25 mouse cellular contexts compared by ENCODE assay signal in the genomic region with DNA sequence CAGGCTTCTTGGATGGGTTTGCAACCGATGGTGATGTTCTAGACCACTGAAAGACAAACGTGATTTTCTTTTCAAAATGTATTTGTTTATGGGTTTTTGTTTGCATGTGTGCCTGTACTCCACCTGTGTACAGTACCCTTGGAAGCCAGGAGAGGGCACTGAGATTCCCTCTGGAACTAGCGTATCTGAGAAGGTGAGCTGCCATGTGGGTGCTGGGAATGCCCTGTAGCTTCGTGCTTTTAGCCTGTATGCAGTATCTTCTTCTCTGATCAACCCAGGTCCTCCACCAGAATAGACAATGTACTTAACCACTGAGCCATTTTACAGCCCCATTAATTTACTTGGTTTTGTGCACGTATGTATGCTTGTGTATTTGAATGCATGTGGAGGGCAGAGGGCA. TPM values are rescaled to one million over a fixed set of nuclear protein-coding genes. Genes with fewer than 3 reads are reported as not detected.
DNase-seq lines count a peak whose midpoint lies in the region; ATAC-seq and TF ChIP-seq lines count a peak whose summit lies in the region.
"Had no signal": no experiment of that assay in that cellular context is flagged by ENCODE, and none has a peak within 500 bp of the region (broad histone marks: within the 10 kb centered on the region; RNA-seq: fewer than 3 reads in every experiment).

No protein-coding gene starts in this region.

- no peak for ATAC-seq in intestine, postnatal 0 days
- ATAC-seq in intestine, embryonic 16.5 days = no peak
- ATAC-seq in lung, embryonic 14.5 days (ENCODE audit: insufficient read depth) = no peak
- ATAC-seq: forebrain, embryonic 16.5 days; hindbrain, embryonic 16.5 days had no signal

- 0 out of 2 replicates have a peak, but pooled peaks cover 12% of the 10 kb centered on the region for H3K9me3 ChIP-seq in intestine, postnatal 0 days (ENCODE audit: control insufficient read depth)
- peaks cover 8% of the 10 kb centered on the region; the same call in 1 of the 2 replicates for H3K9me3 ChIP-seq in intestine, embryonic 16.5 days (ENCODE audit: control insufficient read depth, low read length)
- peaks cover 8% of the 10 kb centered on the region; the same call in 1 of the 2 replicates for H3K9me3 ChIP-seq in lung, embryonic 14.5 days (ENCODE audit: low read depth, low read length)
- H3K9me3 ChIP-seq in limb, embryonic 10.5 days (replicated peaks) = peaks cover 5% of the 10 kb centered on the region; the same call in 1 of the 2 replicates

- no peaks in the 10 kb centered on the region for H3K27me3 ChIP-seq in intestine, postnatal 0 days (replicated peaks; ENCODE audit: control insufficient read depth, insufficient read depth, low read length)
- no peaks in the 10 kb centered on the region for H3K27me3 ChIP-seq in intestine, embryonic 16.5 days (replicated peaks; ENCODE audit: control insufficient read depth, insufficient read depth, low read length)
- H3K27me3 ChIP-seq in lung, embryonic 14.5 days (ENCODE audit: insufficient read depth, low read length) = no peaks in the 10 kb centered on the region
- H3K27me3 ChIP-seq in limb, embryonic 10.5 days (ENCODE audit: low read depth, poor library complexity, severe bottlenecking) = no peaks in the 10 kb centered on the region
- H3K27me3 ChIP-seq: embryonic facial prominence, embryonic 12.5 days; limb, embryonic 12.5 days had no signal

- DNase-seq in lung, embryonic 14.5 days = no peak
- DNase-seq in lung, postnatal 14 days = no peak
- DNase-seq in ES-CJ7 (ENCODE audit: low read depth, low spot score) = peak; percentile 54
- no peak for DNase-seq in limb, embryonic 10.5 days (ENCODE audit: low spot score)
- DNase-seq in frontal cortex, postnatal 14 days (ENCODE audit: low spot score in 2 of 2) = no peak
- no peak for DNase-seq in embryo, embryonic 11 days
- DNase-seq: adrenal gland, postnatal 36 days; cerebellum, adult 9-10 months; heart, adult 11 months; heart, postnatal 4 days; kidney, adult 9 months; layer of hippocampus, adult 9-11 months; midbrain, embryonic 14.5 days; right cerebral cortex, postnatal 25 days; thymus, adult 18-20 months; thymus, postnatal 4 days had no signal

- H3K9ac ChIP-seq in intestine, postnatal 0 days (ENCODE audit: low read depth, low read length) = no peak overlapping the region
- no peak overlapping the region for H3K9ac ChIP-seq in intestine, embryonic 16.5 days (ENCODE audit: low read depth, low read length)
- no peak overlapping the region for H3K9ac ChIP-seq in lung, embryonic 14.5 days
- H3K9ac ChIP-seq: embryonic facial prominence, embryonic 12.5 days; limb, embryonic 12.5 days; liver, embryonic 14.5 days had no signal

- H3K27ac ChIP-seq in intestine, postnatal 0 days (ENCODE audit: low read depth, low read length) = no peak overlapping the region
- no peak overlapping the region for H3K27ac ChIP-seq in intestine, embryonic 16.5 days (ENCODE audit: low read length)
- H3K27ac ChIP-seq in lung, embryonic 14.5 days (ENCODE audit: low read depth) = no peak overlapping the region
- H3K27ac ChIP-seq in limb, embryonic 10.5 days = peak overlapping the region; percentile 54; the same call in 1 of the 2 replicates
- H3K27ac ChIP-seq: left cerebral cortex, adult 2 months; liver, embryonic 14.5 days had no signal

- H3K4me2 ChIP-seq in intestine, postnatal 0 days (replicated peaks; ENCODE audit: low read depth) = no peak overlapping the region
- no peak overlapping the region for H3K4me2 ChIP-seq in intestine, embryonic 16.5 days (ENCODE audit: low read depth, low read length)
- no peak overlapping the region for H3K4me2 ChIP-seq in lung, embryonic 14.5 days
- H3K4me2 ChIP-seq: embryonic facial prominence, embryonic 12.5 days; limb, embryonic 12.5 days had no signal

- H3K4me3 ChIP-seq in intestine, postnatal 0 days (ENCODE audit: low read depth, low read length) = no peak overlapping the region
- H3K4me3 ChIP-seq in intestine, embryonic 16.5 days (ENCODE audit: low read length) = no peak overlapping the region
- H3K4me3 ChIP-seq in lung, embryonic 14.5 days (ENCODE audit: low read depth, low read length) = no peak overlapping the region
- no peak overlapping the region for H3K4me3 ChIP-seq in limb, embryonic 10.5 days
- H3K4me3 ChIP-seq: embryonic facial prominence, embryonic 12.5 days; left cerebral cortex, adult 2 months; limb, embryonic 12.5 days had no signal

- H3K36me3 ChIP-seq in intestine, postnatal 0 days (ENCODE audit: control insufficient read depth, insufficient read depth) = no peaks in the 10 kb centered on the region
- H3K36me3 ChIP-seq in intestine, embryonic 16.5 days (ENCODE audit: control insufficient read depth, insufficient read depth, low read length) = no peaks in the 10 kb centered on the region
- H3K36me3 ChIP-seq in lung, embryonic 14.5 days (ENCODE audit: insufficient read depth) = no peaks in the 10 kb centered on the region
- H3K36me3 ChIP-seq in limb, embryonic 10.5 days = no peaks in the 10 kb centered on the region
- H3K36me3 ChIP-seq: embryonic facial prominence, embryonic 12.5 days; G1E; limb, embryonic 12.5 days had no signal

- 86% methylated on average over 5 of the region's 5 CpGs for WGBS in intestine, postnatal 0 days
- 83% methylated on average over 5 of the region's 5 CpGs for WGBS in intestine, embryonic 16.5 days
- 78% methylated on average over 5 of the region's 5 CpGs for WGBS in lung, embryonic 14.5 days
- WGBS in limb, embryonic 10.5 days = 81% methylated on average over 5 of the region's 5 CpGs

- no peaks in the 10 kb centered on the region for H3K4me1 ChIP-seq in intestine, postnatal 0 days (replicated peaks; ENCODE audit: control insufficient read depth, insufficient read depth, low read length)
- H3K4me1 ChIP-seq in intestine, embryonic 16.5 days (ENCODE audit: control insufficient read depth, insufficient read depth, low read length) = no peaks in the 10 kb centered on the region; the same call in none of the 2 replicates
- no peaks in the 10 kb centered on the region for H3K4me1 ChIP-seq in lung, embryonic 14.5 days (ENCODE audit: insufficient read depth)
- H3K4me1 ChIP-seq in limb, embryonic 10.5 days = peaks cover 16% of the 10 kb centered on the region

- peak; percentile 38; the same call in 1 of the 2 replicates for TF ChIP-seq CTCF in intestine, postnatal 0 days (IDR thresholded peaks at IDR 0.05; ENCODE audit: low read depth)
- 0 out of 2 replicates have a peak, but pooled peaks have one; percentile 17 for TF ChIP-seq CTCF in lung, embryonic 14.5 days (IDR thresholded peaks at IDR 0.05; ENCODE audit: low read depth)

RNA-seq across cellular contexts. Expression of gene Sept9, which starts 15.6 kb away (rescaled TPM):
- 74.5 and 81.5 TPM in 2 replicates for polyA plus RNA-seq in intestine, postnatal 0 days (2015; fragmentation: Nextera tagmentation; extraction: Ambion mirVana)
- 183 and 191 TPM in 2 replicates for polyA plus RNA-seq in intestine, embryonic 16.5 days (2015; fragmentation: Nextera tagmentation; extraction: Ambion mirVana)
- 133 and 149 TPM in 2 replicates for polyA plus RNA-seq in lung, embryonic 14.5 days (2014; fragmentation: Nextera tagmentation; extraction: Ambion mirVana)
- polyA plus RNA-seq in limb, embryonic 10.5 days (2016; fragmentation: Nextera tagmentation; extraction: Ambion mirVana) = 265 and 282 TPM in 2 replicates
